Mouse (Mus musculus) thymus, postnatal 14 days (tissue): ENCODE results near the gene Serinc2.
"Not testable (repeated sequence)": the region's sequence is repeated elsewhere in the genome, so short reads cannot be mapped to it uniquely, and the experiment has no call there.

ENCODE experiments used
- DNase-seq: peaks from one replicate; pipeline ENCODE4 v3.0.0; 2021

Gene Serinc2

GRCm38 (mm10) chr4:130252441-130253157 is 26.4 kb downstream of the Serinc2 start:
- peak; percentile 8 for DNase-seq

- DNase-seq, result no peak
Observed at GRCm38 (mm10) chr4:130251763-130252162, 27.2 kb downstream of the Serinc2 start.

- DNase-seq, result no peak
Observed at GRCm38 (mm10) chr4:130251172-130251705, 27.8 kb downstream of the Serinc2 start.

DNA sequence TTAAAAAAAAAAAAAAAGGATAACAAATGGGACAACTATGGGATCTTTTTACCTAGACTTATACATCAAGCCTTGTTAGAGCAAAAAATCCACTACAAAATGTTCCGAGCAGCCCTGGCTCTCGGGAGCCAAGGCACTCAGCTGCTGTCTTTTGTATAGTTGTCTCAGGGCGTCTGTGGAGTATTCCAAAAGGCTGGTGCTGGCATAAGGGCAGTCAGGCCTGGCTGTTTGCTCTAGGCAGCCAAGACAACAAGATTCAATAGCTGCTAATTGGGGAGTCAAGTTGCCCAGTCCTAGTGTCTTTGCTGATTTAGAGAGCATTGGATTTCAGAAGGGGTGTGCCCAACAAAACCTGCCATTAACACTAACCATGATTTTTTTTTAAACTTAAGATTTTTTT is 30.4 kb downstream of the Serinc2 start:
- no peak for DNase-seq

DNA sequence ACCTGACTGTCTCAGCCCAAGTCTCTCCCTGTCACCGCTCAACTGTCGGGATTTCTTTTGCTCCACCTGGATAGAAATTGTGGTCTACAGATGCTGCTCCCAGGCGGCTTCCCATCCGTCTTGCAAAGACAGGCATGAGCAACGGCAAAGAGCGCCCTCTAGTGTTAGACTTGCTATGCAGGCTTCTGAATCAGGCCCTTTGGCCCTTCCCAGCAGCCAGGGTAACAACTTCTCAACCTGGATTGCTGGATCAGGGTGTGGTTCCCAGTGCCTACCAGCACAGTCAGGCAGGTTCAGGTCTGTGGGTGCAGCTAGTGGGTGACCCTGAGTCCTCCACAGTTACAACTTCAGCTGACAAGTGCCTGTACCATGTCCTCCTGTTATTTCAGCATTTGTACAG is 32.9 kb downstream of the Serinc2 start:
- peak; percentile 60 for DNase-seq

- no peak for DNase-seq
Observed at GRCm38 (mm10) chr4:130244749-130245148, 34.3 kb downstream of the Serinc2 start.

DNA sequence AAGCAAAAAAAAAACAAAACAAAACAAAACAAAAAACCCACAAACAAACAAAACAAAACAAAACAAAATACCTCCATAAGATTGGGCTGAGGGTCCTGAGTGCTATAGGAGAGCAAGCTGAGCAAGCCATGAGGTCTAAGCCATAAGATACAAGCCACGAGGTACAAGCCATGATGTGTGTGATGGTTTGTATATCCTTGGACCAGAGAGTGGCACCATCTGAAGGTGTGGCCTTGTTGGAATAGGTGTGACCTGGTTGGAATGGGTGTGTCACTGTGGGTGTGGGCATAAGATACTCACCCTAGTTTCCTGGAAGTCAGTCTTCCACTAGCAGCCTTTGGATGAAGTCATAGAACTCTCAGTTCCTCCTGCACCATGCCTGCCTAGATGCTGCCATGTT is 35.4 kb downstream of the Serinc2 start:
- not testable (repeated sequence) for DNase-seq

- DNase-seq, result no peak
Observed at GRCm38 (mm10) chr4:130242956-130243355, 36.0 kb downstream of the Serinc2 start.

DNA sequence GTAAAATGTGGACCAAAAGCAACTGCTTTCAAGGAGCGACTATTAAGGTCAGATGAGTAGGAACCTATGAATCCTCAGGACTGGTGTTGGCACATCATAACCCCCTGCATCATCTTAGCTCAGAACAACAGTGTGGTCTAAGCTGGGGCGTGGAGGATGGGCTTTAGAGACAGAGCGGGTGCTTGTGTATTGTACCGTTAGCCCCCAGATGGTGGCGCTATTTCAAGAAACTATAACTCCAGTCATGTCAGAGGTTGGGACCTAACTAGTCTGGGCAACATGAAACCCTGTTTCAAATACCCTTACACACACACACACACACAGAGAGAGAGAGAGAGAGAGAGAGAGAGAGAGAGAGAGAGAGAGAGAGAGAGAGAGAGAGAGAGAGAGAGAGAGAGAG is 38.3 kb downstream of the Serinc2 start:
- DNase-seq, result no peak

- DNase-seq, result no peak
Observed at GRCm38 (mm10) chr4:130237607-130238006, 41.4 kb downstream of the Serinc2 start.

- no peak for DNase-seq
Observed at GRCm38 (mm10) chr4:130236361-130236760, 42.6 kb downstream of the Serinc2 start.

DNA sequence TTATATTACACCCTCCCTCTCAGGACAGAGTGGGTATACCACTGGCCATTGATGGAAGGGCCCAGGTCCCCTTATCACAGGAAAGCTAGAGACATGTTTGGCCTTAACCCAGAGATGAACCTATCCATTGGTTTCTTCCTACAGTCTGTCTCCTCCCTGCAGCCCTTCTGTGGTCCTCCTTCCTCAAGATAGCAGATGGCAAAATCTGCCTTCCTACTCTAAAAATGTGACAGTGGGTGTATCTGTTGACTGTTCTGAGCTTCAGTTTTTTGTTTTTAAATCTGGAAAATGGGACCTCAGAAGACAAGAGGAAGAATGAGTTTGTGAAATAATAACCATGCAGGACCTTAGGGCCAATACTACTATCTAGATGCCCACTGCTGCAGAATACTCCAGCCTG is 54.9 kb downstream of the Serinc2 start:
- no peak for DNase-seq

DNA sequence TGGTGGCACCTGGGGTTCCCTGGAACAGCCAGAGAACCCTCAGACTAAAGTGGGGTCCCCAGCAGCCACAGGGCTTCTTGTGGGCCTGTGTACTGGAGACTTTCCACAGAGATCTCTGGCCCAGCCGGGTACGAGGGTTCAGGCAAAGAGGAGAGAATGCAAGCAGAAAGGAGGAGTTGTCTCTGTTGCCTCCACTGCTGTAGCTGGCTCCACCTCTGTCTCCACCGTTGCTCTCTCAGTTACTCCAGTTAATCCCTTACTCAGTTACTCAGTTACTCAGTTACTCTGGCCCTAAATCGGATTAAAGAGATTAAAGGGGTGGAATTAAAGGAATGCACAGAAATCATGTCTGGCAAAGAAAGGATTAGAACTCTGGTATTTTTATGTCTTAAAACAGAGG is 56.8 kb downstream of the Serinc2 start, which contains the start of gene Gm853:
Gm853 (minus strand) TSS at position 223 of the 400 bp plus-strand sequence.
- DNase-seq, result no peak

GRCm38 (mm10) chr4:130220176-130220575 is 58.8 kb downstream of the Serinc2 start:
- DNase-seq, result no peak

DNA sequence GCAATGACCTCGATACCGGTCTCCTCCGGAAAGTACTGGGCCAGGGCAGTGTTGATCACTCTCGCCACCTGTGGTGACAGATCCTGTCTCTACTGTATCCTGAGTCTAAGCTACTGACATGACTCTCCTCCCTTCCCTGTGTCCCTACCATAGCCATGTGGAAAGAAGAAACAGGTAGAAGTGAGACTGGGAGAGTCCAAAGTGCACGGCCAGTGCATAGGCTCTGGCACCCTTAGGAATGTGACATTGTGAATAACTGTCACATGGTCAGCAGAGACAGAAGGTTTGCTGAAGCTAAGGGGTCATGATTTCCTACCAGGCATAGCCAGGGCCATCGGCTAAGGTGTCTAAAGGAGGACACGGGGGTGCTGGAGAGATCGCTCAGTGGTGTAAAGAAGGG is 63.6 kb downstream of the Serinc2 start:
- DNase-seq, result no peak

GRCm38 (mm10) chr4:130213857-130214256 is 65.1 kb downstream of the Serinc2 start:
- DNase-seq, result no peak

- no peak for DNase-seq
Observed at GRCm38 (mm10) chr4:130213197-130213596, 65.8 kb downstream of the Serinc2 start.

- no peak for DNase-seq
Observed at GRCm38 (mm10) chr4:130212421-130212820, 66.6 kb downstream of the Serinc2 start.

GRCm38 (mm10) chr4:130211870-130212269 is 67.1 kb downstream of the Serinc2 start:
- DNase-seq, result no peak
